Comparison of ENCODE assay signal across 9 mouse cellular contexts in genomic region chr6:13676196-13676595, GRCm38 (mm10). TPM values are rescaled to one million over a fixed set of nuclear protein-coding genes. Genes with fewer than 3 reads are reported as not detected.
DNase-seq lines count a peak whose midpoint lies in the region; ATAC-seq and TF ChIP-seq lines count a peak whose summit lies in the region.
"Had no signal": no experiment of that assay in that cellular context is flagged by ENCODE, and none has a peak within 500 bp of the region (broad histone marks: within the 10 kb centered on the region; RNA-seq: fewer than 3 reads in every experiment).

No protein-coding gene starts in this region.

- no peak overlapping the region for H3K27ac ChIP-seq in layer of hippocampus, adult 2 months
- no peak overlapping the region for H3K27ac ChIP-seq in hindbrain, embryonic 13.5 days
- no peak overlapping the region for H3K27ac ChIP-seq in midbrain, embryonic 13.5 days

- no peak overlapping the region for H3K9ac ChIP-seq in hindbrain, embryonic 13.5 days
- H3K9ac ChIP-seq in midbrain, embryonic 13.5 days (replicated peaks): peak overlapping the region; percentile 98; the same call in 1 of the 2 replicates

- peaks cover 11% of the 10 kb centered on the region for H3K4me1 ChIP-seq in hindbrain, embryonic 13.5 days (replicated peaks)
- H3K4me1 ChIP-seq in midbrain, embryonic 13.5 days (replicated peaks): peaks cover 23% of the 10 kb centered on the region

- peak overlapping the region; percentile 79 for H3K4me2 ChIP-seq in hindbrain, embryonic 13.5 days
- peak overlapping the region; percentile 85 for H3K4me2 ChIP-seq in midbrain, embryonic 13.5 days (replicated peaks)

- no peak for TF ChIP-seq CTCF in layer of hippocampus, adult 2 months (conservative IDR thresholded peaks at IDR 0.05)

- no peaks in the 10 kb centered on the region for H3K36me3 ChIP-seq in hindbrain, embryonic 13.5 days
- H3K36me3 ChIP-seq in midbrain, embryonic 13.5 days: no peaks in the 10 kb centered on the region

- no peaks in the 10 kb centered on the region for H3K27me3 ChIP-seq in hindbrain, embryonic 13.5 days
- no peaks in the 10 kb centered on the region for H3K27me3 ChIP-seq in midbrain, embryonic 13.5 days

- ATAC-seq in hindbrain, embryonic 13.5 days (ENCODE audit: low FRiP score): no peak
- no peak for ATAC-seq in midbrain, embryonic 13.5 days

- H3K4me3 ChIP-seq in layer of hippocampus, adult 2 months: peak overlapping the region; percentile 98
- peak overlapping the region; percentile 92 for H3K4me3 ChIP-seq in hindbrain, embryonic 13.5 days
- H3K4me3 ChIP-seq in midbrain, embryonic 13.5 days (replicated peaks): peak overlapping the region; percentile 93

- no peak for DNase-seq in layer of hippocampus, adult 2 months (ENCODE audit: low spot score in 2 of 2)
- DNase-seq in layer of hippocampus, adult 8-10 months (ENCODE audit: low spot score in 2 of 2): no peak
- DNase-seq in adipocyte (ENCODE audit: low spot score): peak; percentile 18
- DNase-seq in layer of hippocampus, postnatal 14 days (ENCODE audit: low spot score in 2 of 2): no peak
- no peak for DNase-seq in spleen, postnatal 4 days (ENCODE audit: low spot score in 2 of 2)
- no peak for DNase-seq in thymus, postnatal 4 days
- DNase-seq: kidney, adult 8-10 months had no signal

- H3K9me3 ChIP-seq in hindbrain, embryonic 13.5 days: no peaks in the 10 kb centered on the region
- no peaks in the 10 kb centered on the region for H3K9me3 ChIP-seq in midbrain, embryonic 13.5 days

RNA-seq across cellular contexts. Expression of gene Bmt2, which starts 1.6 kb away (rescaled TPM):
- 10 to 100 TPM; 21.5 to 22.4 TPM for total RNA-seq in layer of hippocampus, adult 2 months (2021)
- 10 to 100 TPM; 19.6 to 24.9 (median 21.5) TPM for total RNA-seq in layer of hippocampus, adult 8-10 months (2022)
- 21.0 and 22.0 TPM in 2 replicates for polyA plus RNA-seq in hindbrain, embryonic 13.5 days (2015; fragmentation: Nextera tagmentation; extraction: Ambion mirVana)
- polyA plus RNA-seq in midbrain, embryonic 13.5 days (2015; fragmentation: Nextera tagmentation; extraction: Ambion mirVana): 20.9 and 23.1 TPM in 2 replicates
- 10 to 100 TPM; 22.4 to 22.8 TPM for total RNA-seq in layer of hippocampus, postnatal 14 days (2021)
